Mouse (Mus musculus) thymus, postnatal 14 days (tissue): ENCODE data around the gene Mesp1.
A peak's percentile ranks its signal among the peaks of the same experiment; 100 is the strongest.
"Not testable (repeated sequence)": the region's sequence is repeated elsewhere in the genome, so short reads cannot be mapped to it uniquely, and the experiment has no call there.

Source experiments
- DNase-seq: peaks from one replicate; pipeline ENCODE4 v3.0.0; 2021

The Mesp1 gene

DNA sequence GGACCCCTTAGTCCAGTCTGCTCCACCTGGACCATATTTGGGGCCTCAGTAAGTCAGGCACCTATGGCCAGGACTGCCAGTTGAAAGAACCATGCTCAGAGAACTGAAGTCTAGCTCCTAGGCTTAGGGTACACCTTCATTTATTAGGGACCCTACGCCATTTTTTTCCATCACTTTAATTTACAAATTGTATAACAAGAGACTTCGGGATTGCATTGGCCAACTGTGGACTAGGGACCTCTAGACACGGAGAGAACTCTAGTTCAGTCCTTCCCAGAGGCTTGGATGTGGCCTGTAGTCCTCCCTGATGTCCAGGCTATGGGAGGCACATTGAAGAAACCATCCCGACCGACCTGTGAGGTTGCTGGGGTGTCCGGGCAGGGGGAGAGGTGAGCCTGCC is at the start of gene Mesp1:
Mesp1 (minus strand) TSS at position 101 of the 400 bp plus-strand sequence.
- DNase-seq = no peak

- DNase-seq = no peak
Measured at GRCm38 (mm10) chr7:79842163-79842562, 48.6 kb upstream of the Mesp1 start.

DNA sequence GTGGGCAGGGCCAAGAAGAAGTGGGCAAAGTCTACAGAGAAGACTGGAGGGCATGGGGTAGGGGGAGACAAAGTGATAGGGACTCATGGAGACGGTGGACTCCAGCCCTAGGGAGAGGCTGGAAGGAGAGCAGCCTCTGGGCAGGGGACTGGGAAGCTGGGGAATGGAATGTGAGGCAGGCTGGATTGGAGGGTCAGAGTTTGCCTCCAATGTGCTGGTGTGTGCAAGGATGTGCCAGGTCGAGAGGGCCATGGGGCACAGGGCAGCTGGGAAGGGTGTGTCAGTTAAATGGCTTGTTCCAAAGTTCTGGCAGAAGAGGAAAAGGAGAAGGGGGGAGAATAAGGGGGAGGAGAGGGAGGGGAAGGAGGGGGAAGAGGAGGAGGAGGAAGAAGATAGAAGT is 43.7 kb upstream of the Mesp1 start:
- DNase-seq = no peak

DNA sequence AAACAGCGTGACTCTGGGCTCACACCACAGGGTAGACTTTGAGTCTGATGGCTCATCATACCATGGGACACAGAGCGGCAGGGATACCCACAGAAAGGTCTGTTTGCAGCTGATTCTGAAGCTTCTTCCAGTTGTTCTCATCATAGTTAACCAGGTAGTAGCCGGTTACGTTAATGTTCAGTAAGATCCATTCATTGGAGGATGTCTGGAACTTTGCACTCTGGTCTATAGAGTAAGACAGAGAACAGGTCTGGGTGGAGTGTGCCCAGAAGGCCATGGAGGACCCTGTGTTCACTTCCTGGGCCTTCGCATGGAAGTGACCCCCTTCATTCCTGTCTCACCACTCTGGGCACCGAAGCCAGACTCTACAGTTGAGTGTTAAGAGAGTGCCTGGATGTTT is 41.6 kb upstream of the Mesp1 start:
- DNase-seq = no peak

GRCm38 (mm10) chr7:79832980-79833379 is 39.4 kb upstream of the Mesp1 start:
- DNase-seq = no peak

DNA sequence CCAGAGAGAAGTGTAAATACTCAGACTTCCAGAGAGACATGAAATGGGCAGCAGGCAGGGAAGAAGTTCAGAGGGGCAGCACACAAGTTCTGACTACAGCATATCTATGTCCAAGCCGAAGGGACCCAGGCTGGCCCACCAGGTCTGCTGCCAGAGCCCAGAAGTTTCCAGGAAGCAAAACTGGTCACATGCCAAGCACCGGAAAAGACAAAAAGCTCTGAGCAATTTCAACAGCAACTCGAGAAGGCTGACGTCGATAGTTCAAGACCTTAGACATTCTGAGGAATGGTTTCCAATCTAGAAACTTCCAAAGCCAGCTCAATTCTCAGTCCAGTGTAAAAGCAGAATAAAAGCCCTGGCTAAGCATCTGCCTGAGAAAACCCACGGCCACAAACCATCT is 38.0 kb upstream of the Mesp1 start:
- DNase-seq = no peak

- no peak for DNase-seq
Measured at GRCm38 (mm10) chr7:79831145-79831544, 37.6 kb upstream of the Mesp1 start.

- DNase-seq = no peak
Measured at GRCm38 (mm10) chr7:79828341-79828740, 34.8 kb upstream of the Mesp1 start.

- DNase-seq = peak; percentile 19
Measured at GRCm38 (mm10) chr7:79822092-79822695, 28.6 kb upstream of the Mesp1 start.

DNA sequence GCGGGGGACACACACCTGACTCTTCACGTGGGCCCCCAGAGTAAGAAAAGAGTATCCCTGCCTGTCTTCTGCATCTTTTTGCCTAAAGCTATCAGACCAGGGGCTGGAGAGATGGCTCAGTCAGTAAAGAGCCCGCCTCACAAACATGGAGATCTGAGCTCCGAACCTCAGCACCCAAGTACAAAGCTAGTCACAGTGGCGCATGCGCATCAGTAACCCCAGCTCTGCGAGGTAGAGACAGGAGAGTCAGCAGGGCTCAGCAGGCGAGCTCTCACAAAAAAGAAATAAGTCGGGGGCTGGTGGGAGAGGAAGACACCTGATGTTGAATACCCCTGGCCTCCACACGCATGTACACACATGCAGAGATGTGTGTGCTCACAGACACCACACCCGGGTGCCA is 26.4 kb upstream of the Mesp1 start:
- no peak for DNase-seq

GRCm38 (mm10) chr7:79819515-79819914 is 25.9 kb upstream of the Mesp1 start:
- DNase-seq = no peak

GRCm38 (mm10) chr7:79818321-79818720 is 24.7 kb upstream of the Mesp1 start:
- DNase-seq = no peak

DNA sequence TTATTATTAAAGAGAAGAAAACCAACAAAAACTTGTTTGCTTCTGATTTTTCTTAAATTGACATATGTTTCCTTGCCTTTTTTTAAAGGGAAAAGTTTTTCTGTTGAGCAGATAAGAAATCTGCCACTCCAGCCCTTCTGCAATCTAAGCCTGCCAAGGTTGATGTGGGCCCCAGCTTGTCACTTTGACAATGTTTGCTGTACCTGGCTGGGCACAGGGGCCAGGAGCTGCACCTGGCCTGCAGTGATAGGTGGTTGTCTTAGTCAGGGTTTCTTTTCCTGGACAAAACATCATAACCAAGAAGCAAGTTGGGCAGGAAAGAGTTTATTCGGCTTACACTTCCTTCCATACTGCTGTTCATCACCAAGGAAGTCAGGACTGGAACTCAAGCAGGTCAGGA is 19.8 kb upstream of the Mesp1 start:
- no peak for DNase-seq

GRCm38 (mm10) chr7:79810611-79811506 is 17.3 kb upstream of the Mesp1 start, which contains the start of gene Mesp2:
Gene Mesp2 (plus strand): TSS chr7:79810727.
- DNase-seq = peak; percentile 85

- DNase-seq = no peak
Measured at GRCm38 (mm10) chr7:79808561-79808960, 15.0 kb upstream of the Mesp1 start.

- DNase-seq = no peak
Measured at GRCm38 (mm10) chr7:79803887-79804286, 10.3 kb upstream of the Mesp1 start.

- DNase-seq = no peak
Measured at GRCm38 (mm10) chr7:79802037-79802436, 8.4 kb upstream of the Mesp1 start.

GRCm38 (mm10) chr7:79801391-79801790 is 7.8 kb upstream of the Mesp1 start:
- DNase-seq = no peak

DNA sequence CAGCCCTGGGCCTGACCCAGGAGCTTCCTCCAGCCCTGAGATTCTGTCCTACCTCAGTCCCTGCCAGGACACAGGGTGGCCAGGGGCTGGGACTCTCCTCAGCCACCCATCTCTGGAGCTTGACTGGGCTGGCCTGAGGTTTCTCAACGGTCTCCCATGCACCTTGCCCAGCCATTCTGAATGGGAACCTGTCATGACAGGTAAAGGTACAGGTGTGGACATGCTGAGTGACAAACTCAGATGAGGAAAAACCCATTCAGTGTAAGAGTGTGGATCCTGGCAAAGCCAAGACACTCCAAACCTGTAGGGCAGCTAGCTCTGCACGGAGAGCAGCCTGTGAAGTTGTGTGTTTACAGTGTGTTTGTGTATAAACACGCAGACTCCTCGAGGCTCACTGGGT is 6.7 kb upstream of the Mesp1 start:
- no peak for DNase-seq

GRCm38 (mm10) chr7:79799506-79799905 is 5.9 kb upstream of the Mesp1 start:
- DNase-seq = no peak

DNA sequence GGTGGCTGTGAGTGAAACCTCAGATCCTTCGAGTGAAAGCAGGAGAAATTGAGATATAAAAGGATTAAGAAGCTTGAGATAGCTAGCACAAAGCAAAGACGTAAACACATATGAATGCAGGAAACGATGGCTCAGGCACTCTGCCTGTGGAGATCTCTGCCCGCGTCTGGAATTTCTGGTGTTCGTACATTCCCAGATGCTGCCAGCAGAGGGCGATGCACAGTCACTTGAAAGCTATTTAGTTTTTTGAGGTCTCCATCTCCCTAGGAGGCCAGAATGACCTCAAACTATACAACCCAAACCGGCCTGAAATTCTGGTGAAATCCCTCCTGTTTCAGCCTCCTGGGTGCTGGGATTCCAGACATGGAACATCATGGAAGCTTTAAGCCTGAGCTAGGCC is 5.5 kb upstream of the Mesp1 start:
- DNase-seq = peak; percentile 66

DNA sequence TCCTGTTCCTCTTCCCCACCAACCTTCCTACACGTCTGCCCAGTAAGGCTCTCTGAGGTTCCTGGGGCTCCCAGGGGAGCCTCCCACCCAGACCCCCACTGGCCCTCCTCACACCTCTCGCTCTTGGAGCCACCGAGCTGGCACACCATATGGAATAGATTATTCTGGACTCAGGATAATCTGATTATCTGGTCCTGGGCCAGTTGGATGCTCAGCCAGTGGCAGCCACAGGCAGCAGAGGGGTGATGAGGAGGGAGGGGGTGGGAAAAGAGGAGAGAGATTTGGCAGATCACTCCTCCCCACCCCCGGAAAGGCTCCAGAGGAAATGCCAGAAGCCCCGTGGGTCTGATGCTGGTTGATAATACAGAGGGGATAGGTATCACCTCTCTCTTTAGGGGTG is 5.0 kb upstream of the Mesp1 start:
- no peak for DNase-seq

DNA sequence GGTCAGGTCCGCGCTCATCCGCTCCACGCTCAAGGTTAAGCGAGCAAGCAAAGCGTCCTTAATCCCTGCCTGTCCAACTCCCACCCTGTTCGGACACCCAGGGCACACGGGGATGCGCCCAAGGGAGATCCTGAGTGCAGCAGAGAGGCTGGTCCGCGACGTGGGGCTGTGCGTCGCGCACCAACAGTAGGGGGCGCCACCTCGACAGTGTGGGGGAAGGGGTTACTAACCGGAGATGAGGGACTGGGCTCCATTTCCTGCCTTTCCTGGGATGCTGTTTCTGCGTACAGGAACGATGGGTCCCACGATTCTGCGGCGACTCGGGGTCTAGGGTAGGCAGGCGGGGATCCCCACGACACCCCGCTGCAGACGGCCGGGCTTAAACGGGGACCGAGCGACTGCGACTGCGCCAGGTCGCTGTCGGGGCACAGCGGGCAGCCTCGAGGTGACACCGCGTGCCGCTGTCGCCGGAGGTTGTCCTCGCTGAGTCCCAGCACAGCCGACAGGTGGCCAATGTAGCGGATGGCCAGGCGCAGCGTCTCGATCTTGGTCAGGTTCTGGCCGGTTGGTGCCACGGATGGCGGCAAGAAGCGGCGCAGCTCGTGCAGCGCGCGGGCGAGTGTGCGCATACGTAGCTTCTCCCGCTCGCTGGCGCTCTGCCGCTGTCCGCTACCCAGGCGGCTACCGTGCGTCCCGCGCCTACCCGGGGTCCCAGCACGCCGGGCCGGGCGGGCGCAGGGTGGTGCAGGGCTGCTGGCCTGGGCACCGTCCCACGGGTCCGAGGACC is 760 bp downstream of the Mesp1 start:
- peak; percentile 56 for DNase-seq

GRCm38 (mm10) chr7:79789812-79790211 is 3.8 kb downstream of the Mesp1 start:
- not testable (repeated sequence) for DNase-seq
